8 mouse cellular contexts compared by ENCODE assay signal in the genomic region with DNA sequence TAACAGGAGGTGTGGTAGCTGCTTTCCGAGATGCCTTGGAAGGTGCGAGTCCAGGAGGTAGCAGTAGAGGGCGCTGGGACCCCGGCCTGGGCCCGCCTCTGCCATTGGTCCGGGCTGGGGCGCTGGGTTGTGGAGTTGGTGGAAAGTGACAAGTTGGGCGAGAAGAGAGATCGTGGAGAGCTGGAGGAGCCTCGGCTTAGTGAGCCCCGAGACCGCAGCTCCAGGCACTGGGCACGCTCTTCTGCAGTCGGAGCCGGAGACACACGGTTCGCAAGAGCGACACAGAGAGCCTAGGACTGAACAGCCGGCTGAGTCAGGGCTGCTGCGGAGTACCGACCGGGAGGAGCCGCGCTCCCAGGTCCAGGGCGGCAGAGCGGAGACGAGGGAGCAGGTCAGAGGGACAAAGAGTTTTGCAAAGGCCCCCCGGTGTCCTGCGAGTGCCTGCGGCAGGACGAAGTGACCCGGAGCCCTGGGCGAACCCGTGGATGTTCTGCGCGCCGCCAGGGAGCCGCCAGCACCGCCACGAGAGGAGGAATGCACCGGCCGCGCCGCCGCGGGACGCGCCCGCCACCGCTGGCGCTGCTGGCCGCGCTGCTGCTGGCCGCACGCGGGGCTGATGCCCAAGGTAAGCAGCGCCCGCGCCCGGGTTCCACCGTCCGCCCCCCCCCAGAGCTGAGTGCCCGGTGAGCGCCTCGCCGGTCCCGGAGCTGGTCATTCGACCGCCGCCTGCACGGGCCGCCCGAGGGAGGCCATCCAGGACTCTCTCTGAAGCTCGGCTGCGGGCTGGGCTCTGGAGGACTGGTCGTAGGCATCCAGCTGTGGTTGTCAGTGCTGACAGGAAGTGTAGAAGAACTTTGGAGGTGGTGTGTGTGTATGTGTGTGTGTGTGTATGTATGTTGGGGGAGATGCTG. TPM values are rescaled to one million over a fixed set of nuclear protein-coding genes. Genes with fewer than 3 reads are reported as not detected.
DNase-seq lines count a peak whose midpoint lies in the region; ATAC-seq and TF ChIP-seq lines count a peak whose summit lies in the region.

Gene Ror1, plus strand, starts transcription at position 107 of the 911 bp plus-strand sequence.

- peak within 1 kb of the TSS; percentile 94 for H3K4me2 ChIP-seq in hindbrain, embryonic 11.5 days (replicated peaks; ENCODE audit: low read depth, low read length)
- H3K4me2 ChIP-seq in lung, embryonic 14.5 days = peak within 1 kb of the TSS; percentile 73

- in situ Hi-C loops in Patski (cut with MboI; ENCODE audit: low pct_unique_long_range_greater_than_20kb) = loop anchor here (5.0 to 10.0 kb wide), 4 partner anchors 91 to 419 kb away; no protein-coding TSS in a partner anchor

- H3K27ac ChIP-seq in hindbrain, embryonic 11.5 days (ENCODE audit: low read depth, low read length) = peak within 1 kb of the TSS; percentile 51; the same call in 1 of the 2 replicates
- H3K27ac ChIP-seq in lung, embryonic 14.5 days (ENCODE audit: low read depth) = peak within 1 kb of the TSS; percentile 96

- CTCF ChIA-PET in Patski (lab: Charles Lee) = interaction anchor here (0.6 to 2.6 kb wide), 10 partner anchors 21 to 336 kb away, joined by 3 to 12 read pairs (median 4); no protein-coding TSS in a partner anchor

- H3K9ac ChIP-seq in hindbrain, embryonic 11.5 days (ENCODE audit: low read depth, low read length) = peak within 1 kb of the TSS; percentile 75
- peak within 1 kb of the TSS; percentile 85 for H3K9ac ChIP-seq in lung, embryonic 14.5 days

- no peaks in the 10 kb centered on the region for H3K27me3 ChIP-seq in Patski
- H3K27me3 ChIP-seq in hindbrain, embryonic 11.5 days (ENCODE audit: control insufficient read depth, insufficient read depth, low read length) = no peaks in the 10 kb centered on the region
- H3K27me3 ChIP-seq in lung, embryonic 14.5 days (ENCODE audit: insufficient read depth, low read length) = no peaks in the 10 kb centered on the region

- 0% methylated on average over 63 of the region's 76 CpGs for WGBS in hindbrain, embryonic 11.5 days
- WGBS in lung, embryonic 14.5 days = under 1% methylated on average over 75 of the region's 76 CpGs

- peak; percentile 89 for TF ChIP-seq CTCF in Patski (IDR thresholded peaks at IDR 0.05)
- peak; percentile 91 for TF ChIP-seq CTCF in lung, embryonic 14.5 days (IDR thresholded peaks at IDR 0.05; ENCODE audit: low read depth)

- no peaks in the 10 kb centered on the region for H3K36me3 ChIP-seq in hindbrain, embryonic 11.5 days (ENCODE audit: control insufficient read depth, insufficient read depth, low read length)
- no peaks in the 10 kb centered on the region for H3K36me3 ChIP-seq in lung, embryonic 14.5 days (ENCODE audit: insufficient read depth)

- H3K4me1 ChIP-seq in hindbrain, embryonic 11.5 days (replicated peaks; ENCODE audit: control insufficient read depth, insufficient read depth, low read length) = no peaks in the 10 kb centered on the region
- H3K4me1 ChIP-seq in lung, embryonic 14.5 days (ENCODE audit: insufficient read depth) = peaks cover 4% of the 10 kb centered on the region

- ATAC-seq in Patski = peak; percentile 82
- peak; percentile 91 for ATAC-seq in hindbrain, embryonic 11.5 days (ENCODE audit: low FRiP score)
- ATAC-seq in lung, embryonic 14.5 days (ENCODE audit: insufficient read depth) = peak; percentile 90

- DNase-seq in Patski (ENCODE audit: low read depth, low spot score) = peak; percentile 20
- peak; percentile 94 for DNase-seq in cerebellum, adult 9-10 months
- DNase-seq in frontal cortex, postnatal 10 days (ENCODE audit: low spot score in 2 of 2) = peak; percentile 72 to 87
- DNase-seq in hindbrain, embryonic 11.5 days (ENCODE audit: low spot score) = peak; percentile 92
- peak; percentile 71 for DNase-seq in layer of hippocampus, adult 9-10 months (ENCODE audit: low spot score)
- DNase-seq in lung, embryonic 14.5 days = peak; percentile 95
- peak; percentile 79 for DNase-seq in ovary, adult 18-20 months (ENCODE audit: low spot score)
- peak; percentile 40 to 68 for DNase-seq in thymus, postnatal 10 days (ENCODE audit: low spot score in 2 of 2)

- no peaks in the 10 kb centered on the region for H3K9me3 ChIP-seq in hindbrain, embryonic 11.5 days (ENCODE audit: control insufficient read depth, low read length)
- H3K9me3 ChIP-seq in lung, embryonic 14.5 days (ENCODE audit: low read depth, low read length) = no peaks in the 10 kb centered on the region

- H3K4me3 ChIP-seq in hindbrain, embryonic 11.5 days (ENCODE audit: low read depth, low read length) = peak within 1 kb of the TSS; percentile 74
- peak within 1 kb of the TSS; percentile 71 for H3K4me3 ChIP-seq in lung, embryonic 14.5 days (ENCODE audit: low read depth, low read length)

- POLR2A ChIA-PET in Patski (lab: Charles Lee) = interaction anchor here (1.0 to 1.2 kb wide), 2 partner anchors 49 to 309 kb away, joined by 3 read pairs; no protein-coding TSS in a partner anchor

RNA-seq across cellular contexts. Expression of gene Ror1, which starts in this region (rescaled TPM):
- 2.8 TPM for polyA plus RNA-seq in Patski (2021)
- polyA plus RNA-seq in hindbrain, embryonic 11.5 days (2014; fragmentation: Nextera tagmentation; extraction: Ambion mirVana) = 5.7 and 6.4 TPM in 2 replicates
- polyA plus RNA-seq in lung, embryonic 14.5 days (2014; fragmentation: Nextera tagmentation; extraction: Ambion mirVana) = 23.4 and 23.8 TPM in 2 replicates

Comparison
In these comparisons a context has a peak if more than half of its experiments do, and no peak if none do; other contexts are left out.
1. Peak in every context shown above with its lines: DNase-seq, ATAC-seq, H3K4me3 ChIP-seq and H3K27ac ChIP-seq.
2. DNase-seq: peak in every context shown above with its lines; median percentile 95 in lung, embryonic 14.5 days; 94 in cerebellum, adult 9-10 months; 92 in hindbrain, embryonic 11.5 days; 80 in frontal cortex, postnatal 10 days; 79 in ovary, adult 18-20 months; 71 in layer of hippocampus, adult 9-10 months; 54 in thymus, postnatal 10 days; 20 in Patski.